Mouse (Mus musculus) CH12F3 (cell line): ENCODE measurements around the gene Angpt4.

ENCODE experiments used
- in situ Hi-C: fragments of 300-500 bp; cut with MboI; formaldehyde crosslinking; loops from 2 replicates; pipeline ENCODE4 v1.14.3; 2020; ENCODE audit warnings: low sequenced_read_pairs

Gene Angpt4

DNA sequence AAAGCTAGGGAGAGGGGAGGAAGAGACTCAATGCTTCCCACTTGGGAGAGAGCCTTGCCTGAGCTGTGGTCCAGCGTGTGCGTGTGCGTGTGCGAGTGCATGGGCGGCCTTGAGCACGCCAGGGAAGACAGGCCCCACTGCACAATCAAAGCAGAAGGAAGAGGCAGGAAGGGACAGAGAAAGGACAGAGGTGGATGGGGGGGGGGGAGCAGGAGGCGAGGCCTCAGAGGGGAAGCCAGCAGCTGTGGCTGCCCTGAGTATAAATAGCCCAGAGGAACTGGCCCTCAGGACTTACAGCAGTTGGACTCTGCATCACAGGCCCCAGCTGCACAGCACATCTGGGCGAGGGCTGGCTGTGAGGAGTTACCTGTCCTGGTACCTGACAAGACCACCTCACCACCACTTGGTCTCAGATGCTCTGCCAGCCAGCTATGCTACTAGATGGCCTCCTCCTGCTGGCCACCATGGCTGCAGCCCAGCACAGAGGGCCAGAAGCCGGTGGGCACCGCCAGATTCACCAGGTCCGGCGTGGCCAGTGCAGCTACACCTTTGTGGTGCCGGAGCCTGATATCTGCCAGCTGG lies at the start of gene Angpt4:
Gene Angpt4, plus strand, starts transcription at position 292 of the 582 bp plus-strand sequence.
- in situ Hi-C loops: no loop called here

GRCm38 (mm10) chr2:151862257-151862810 lies 48.7 kb upstream of the Angpt4 start:
- in situ Hi-C loops: loop anchor here (5.0 kb wide), 1 partner anchor 115 kb away; no protein-coding TSS in a partner anchor

- in situ Hi-C loops: loop anchor here (5.0 kb wide), 1 partner anchor 118 kb away; no protein-coding TSS in a partner anchor
These were observed 46.1 kb upstream of the Angpt4 start for GRCm38 (mm10) chr2:151864941-151865340.

DNA sequence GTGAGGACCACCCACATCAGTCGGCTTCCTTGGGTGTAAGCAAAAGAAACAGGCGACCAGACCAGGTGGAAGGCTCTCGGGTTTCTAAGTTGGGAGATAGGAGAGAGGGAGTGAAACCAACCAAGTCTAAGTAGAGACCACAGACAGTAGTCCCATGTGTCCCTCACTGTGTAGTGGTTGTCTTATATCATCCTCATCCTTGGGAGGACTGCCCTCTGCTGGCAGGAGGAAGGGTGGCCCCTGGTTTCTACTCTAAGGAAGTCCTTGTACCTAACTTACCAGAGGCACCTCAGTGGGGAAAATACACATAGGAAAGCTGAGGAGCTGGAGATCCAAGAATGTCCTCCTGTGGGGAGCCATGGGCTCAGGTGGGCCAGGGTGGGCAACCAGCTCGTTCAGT lies 44.5 kb upstream of the Angpt4 start:
- in situ Hi-C loops: no loop called here

GRCm38 (mm10) chr2:151868196-151868595 lies 42.8 kb upstream of the Angpt4 start:
- in situ Hi-C loops: no loop called here

DNA sequence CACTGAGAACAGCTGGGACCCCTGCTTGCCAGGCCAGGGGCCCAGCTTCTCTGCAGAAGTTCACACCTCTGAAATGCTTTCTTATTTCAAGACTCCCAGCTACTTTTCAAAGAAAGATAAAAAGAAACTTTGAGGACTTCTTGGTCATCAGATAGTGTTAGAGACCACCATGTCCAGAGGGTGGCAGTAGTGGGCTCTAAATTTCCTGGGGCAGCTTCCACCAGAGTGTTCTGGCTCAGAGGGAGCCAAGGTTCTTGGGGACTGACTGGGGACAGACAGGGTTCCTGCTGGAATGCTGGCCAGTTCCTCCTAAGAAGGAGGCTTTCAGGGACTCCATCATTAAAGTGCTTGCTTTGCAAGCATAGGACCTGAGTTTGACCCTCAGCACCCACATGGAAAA lies 36.5 kb upstream of the Angpt4 start:
- in situ Hi-C loops: no loop called here

- in situ Hi-C loops: no loop called here
These were observed 35.0 kb upstream of the Angpt4 start for GRCm38 (mm10) chr2:151876012-151876485.

DNA sequence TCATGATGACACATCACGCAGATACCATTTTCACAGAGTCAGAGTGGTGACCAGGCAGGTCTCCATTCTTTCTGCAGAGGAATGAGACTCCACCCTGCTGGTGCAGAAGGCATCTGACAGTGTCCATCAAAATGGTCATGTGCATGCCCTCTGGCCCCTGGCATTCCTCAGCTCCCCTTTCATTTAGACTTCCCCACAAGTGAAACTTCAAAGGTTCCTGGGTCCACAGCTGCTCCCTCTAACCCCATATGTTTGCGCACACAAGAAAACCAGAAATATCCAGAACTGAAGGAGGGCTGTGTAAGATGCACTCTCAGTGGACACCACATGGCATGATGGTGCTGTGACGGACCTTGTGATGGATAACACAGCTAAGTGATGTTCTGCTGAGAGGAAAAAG lies 32.4 kb upstream of the Angpt4 start:
- in situ Hi-C loops: no loop called here

DNA sequence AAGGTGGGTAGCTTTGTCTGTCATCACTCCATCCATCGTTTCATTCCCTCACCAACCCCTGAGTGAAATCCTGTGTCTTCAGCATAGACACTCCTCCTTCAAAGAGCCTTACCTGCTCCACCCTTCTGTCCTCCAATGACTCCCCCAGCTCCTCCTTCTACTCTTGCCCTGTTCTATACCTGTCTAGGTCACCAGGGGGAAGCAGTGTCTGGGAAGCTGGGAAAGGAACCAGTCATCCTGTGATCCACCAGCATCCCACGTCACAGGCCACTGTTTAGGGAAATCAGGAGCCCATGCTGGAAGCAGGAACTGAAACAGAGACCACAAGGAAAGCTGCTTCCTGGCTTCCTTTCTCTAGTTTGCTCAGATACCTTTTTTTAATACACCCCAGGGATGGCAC lies 31.2 kb upstream of the Angpt4 start:
- in situ Hi-C loops: no loop called here

DNA sequence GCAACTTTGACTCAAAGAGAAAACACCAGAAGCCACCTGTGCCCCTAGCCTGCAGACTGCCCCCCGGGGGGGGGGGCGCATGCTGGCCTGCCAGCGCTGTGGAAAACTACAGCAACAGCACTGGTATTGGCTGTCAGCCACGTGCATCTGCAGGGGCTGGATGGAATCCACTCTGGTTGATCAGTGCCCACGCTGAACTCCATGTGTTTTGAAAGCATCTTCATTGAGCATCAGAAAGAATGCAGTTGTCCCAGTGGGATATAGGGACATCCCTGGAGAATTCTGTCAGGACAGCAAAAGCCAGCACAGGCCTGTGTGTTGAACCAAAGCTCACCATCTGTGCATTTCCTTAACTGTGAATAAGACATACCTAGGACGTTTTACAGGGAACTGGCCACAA lies 20.0 kb upstream of the Angpt4 start:
- in situ Hi-C loops: no loop called here

DNA sequence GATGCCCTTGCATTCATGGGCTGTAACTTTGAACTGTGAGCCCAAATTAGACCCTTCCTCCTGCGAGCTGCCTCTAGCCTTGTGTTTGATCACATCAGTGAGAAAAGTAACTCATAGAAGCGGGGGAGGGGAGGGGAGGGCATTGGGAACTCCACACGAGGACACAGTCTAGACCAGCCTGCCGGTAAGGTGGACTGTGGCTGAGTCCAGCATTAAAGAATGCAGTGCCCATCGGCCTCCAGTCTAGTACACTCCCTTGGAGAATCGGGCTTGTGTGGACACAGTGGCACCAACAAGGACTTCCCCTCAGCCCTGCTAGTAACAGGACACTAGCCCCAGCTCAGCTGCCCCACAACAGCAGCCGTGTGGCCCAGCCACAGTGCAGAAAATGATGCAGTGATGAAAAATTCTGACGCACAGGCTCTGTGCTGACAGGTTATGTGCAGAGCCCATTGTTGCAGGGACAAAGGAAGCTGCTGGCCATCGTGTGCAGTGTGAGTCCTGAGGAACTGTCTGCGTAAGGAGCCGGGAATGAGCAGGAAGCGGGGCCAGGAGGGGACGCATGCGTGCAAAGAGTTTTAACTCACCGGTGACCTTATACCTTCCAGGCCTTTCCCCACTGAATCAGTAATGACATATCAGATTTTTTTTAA lies 17.8 kb upstream of the Angpt4 start:
- in situ Hi-C loops: no loop called here

DNA sequence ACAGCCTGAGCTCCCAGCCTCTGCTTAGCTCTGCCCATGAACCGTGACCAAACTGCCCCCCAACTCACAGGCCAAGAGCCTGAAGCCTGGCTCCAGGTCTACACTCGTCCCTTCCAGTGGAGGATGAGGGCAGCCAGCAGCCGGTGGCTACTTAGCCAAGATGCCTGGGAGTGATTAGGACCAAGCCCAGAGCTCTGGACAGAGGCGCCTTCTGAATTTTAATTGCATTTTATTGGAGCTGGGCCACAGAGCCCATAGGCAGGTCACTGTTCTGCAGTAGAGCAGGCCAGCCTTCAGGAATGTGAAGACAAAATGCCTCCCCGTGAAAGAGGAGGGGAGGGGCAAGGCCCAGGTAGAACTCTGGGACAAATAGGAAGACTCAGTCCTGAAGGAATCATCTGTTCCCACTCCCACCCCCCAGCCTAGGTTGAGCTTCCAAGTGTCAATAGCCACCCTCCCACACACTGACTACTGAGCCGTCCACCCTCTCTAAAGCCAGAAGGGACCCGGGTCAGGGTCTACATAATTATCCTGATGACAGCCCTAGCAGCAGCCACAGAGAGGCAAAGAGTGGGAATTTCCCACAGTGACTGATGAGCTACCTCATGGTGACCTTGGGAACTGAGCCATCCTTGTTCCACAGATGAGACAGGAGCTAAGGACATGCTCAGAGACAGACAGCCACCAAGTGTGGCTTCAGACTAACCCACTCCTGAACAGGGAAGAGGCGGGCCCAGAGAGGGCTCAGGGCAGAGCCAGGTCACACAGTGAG lies 16.6 kb upstream of the Angpt4 start:
- in situ Hi-C loops: no loop called here

DNA sequence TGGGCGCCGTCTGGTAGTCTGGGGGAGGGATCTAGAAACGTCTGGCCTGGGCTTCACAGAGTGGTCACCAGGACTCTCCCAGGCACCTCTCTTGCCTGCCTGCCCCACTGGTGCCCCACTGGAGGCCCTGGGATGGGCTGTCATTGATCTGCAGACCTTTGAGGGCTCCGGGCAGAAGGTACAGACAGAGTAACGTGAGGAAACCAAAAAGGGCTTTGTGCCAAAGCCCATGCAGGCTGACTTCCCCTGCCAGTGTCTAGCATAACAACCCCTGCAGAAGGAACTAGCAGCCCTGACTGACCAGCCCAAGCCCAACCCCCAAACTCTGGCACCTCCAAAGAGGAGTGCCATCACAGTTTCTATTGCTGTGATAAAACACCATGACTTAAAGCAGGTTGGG lies 15.1 kb upstream of the Angpt4 start:
- in situ Hi-C loops: no loop called here

- in situ Hi-C loops: no loop called here
These were observed 12.9 kb upstream of the Angpt4 start for GRCm38 (mm10) chr2:151898106-151898505.

GRCm38 (mm10) chr2:151900845-151901244 lies 10.2 kb upstream of the Angpt4 start:
- in situ Hi-C loops: no loop called here

DNA sequence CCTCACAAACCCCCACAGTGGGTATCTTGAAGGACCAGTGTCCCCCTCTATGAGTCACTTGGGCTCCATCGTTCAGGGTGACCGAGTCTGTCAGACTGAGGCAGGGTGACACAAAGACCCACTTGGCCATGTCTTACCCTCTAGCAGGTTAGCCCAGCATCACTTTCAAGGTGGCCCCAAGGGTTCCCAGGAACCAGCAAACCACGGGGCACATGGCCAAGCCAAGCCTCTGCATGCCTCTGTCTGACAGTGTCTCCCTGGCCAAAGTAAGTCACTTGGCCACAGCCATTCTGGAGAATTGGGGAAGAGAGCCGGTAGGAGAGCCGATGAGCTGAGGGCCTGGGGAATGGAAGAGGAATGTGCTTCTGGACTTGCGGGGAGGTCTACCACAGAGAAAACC lies 7.7 kb upstream of the Angpt4 start:
- in situ Hi-C loops: no loop called here

DNA sequence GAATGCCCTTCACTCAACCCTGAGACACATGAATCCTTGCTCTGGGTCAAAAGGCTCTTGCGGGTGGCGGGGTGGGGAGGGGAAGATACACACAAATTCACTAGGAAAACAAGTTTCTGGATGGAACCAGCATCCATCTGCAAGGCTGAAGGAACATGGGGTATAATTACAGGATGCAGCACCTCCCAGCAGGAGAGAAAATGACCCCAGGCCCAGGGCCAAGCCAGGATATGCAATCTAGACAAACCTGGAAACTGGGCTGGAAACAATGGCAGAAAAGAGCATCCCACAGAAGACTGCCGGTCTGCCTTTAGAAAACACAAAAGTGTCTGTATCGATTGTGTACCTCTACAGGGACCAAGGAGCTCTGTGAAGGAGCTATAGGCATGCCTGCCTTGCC lies 7.1 kb upstream of the Angpt4 start:
- in situ Hi-C loops: no loop called here

DNA sequence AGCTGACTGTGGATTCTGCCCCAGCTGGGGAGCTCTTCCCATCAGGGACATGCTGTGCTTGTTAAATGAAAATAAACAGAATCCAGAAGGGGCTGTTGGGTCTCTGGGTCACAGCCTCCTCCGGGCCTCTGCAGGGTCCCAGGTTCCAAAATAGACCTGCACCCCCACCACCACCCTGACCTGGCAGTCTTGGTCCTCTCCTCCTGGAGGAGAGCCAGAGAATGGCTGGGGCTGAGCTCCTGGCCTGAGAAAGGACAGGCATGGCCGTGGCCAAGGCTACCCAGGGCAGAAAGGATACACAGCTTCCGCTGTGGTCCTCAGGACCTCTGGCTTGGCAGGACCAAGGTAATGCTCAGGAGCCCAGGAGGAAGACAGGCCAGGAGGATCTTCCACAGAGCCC lies 6.4 kb upstream of the Angpt4 start:
- in situ Hi-C loops: no loop called here

DNA sequence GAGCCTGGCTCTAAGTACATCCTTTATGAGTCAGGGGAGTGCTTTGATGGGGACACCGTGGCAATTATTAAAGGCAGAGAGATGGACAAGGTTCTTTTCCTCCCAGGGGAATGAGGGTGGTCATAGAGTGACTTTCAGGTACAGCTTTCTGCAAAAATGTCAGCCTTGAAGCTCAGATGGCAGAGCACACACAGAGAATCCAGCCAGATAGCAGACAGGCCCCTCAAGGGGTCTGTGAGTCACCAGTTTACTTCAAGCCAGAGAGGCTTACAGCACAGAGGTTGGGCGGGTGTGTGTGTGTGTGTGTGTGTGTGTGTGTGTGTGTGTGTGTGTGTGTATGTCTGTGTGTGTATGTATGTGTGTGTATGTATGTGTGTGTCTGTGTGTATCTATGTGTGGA lies 4.0 kb upstream of the Angpt4 start:
- in situ Hi-C loops: no loop called here

GRCm38 (mm10) chr2:151909386-151909785 lies 1.6 kb upstream of the Angpt4 start:
- in situ Hi-C loops: no loop called here

GRCm38 (mm10) chr2:151910498-151910897 lies 512 bp upstream of the Angpt4 start:
- in situ Hi-C loops: no loop called here

GRCm38 (mm10) chr2:151911751-151912150 lies 741 bp downstream of the Angpt4 start:
- in situ Hi-C loops: no loop called here
